Comparison of ENCODE assay signal across 19 mouse cellular contexts in genomic region chr5:120020748-120021147, GRCm38 (mm10).
"Had no signal": no experiment of that assay in that cellular context is flagged by ENCODE, and none has a peak within 500 bp of the region (broad histone marks: within the 10 kb centered on the region; RNA-seq: fewer than 3 reads in every experiment).

No protein-coding gene starts in this region.

- H3K27me3 ChIP-seq: midbrain, embryonic 12.5 days; neural tube, embryonic 13.5 days; neural tube, embryonic 15.5 days had no signal

- H3K27ac ChIP-seq: midbrain, embryonic 10.5 days; midbrain, embryonic 12.5 days; neural tube, embryonic 13.5 days; neural tube, embryonic 15.5 days had no signal

- ATAC-seq: midbrain, embryonic 16.5 days had no signal

- H3K9ac ChIP-seq: lung, embryonic 14.5 days; midbrain, embryonic 12.5 days; neural tube, embryonic 13.5 days; neural tube, embryonic 15.5 days had no signal

- H3K9me3 ChIP-seq: midbrain, embryonic 10.5 days; midbrain, embryonic 12.5 days; neural tube, embryonic 13.5 days; neural tube, embryonic 15.5 days had no signal

- H3K4me3 ChIP-seq: midbrain, embryonic 10.5 days; midbrain, embryonic 12.5 days; myocyte; neural tube, embryonic 13.5 days; neural tube, embryonic 15.5 days had no signal

- H3K36me3 ChIP-seq: midbrain, embryonic 10.5 days; midbrain, embryonic 12.5 days; neural tube, embryonic 13.5 days; neural tube, embryonic 15.5 days had no signal

- DNase-seq: lung, adult 18-20 months; lung, embryonic 14.5 days; lung, postnatal 10 days; lung, postnatal 4 days; midbrain, embryonic 14.5 days; retina, postnatal 1 day; right cerebral cortex, adult 18-20 months; right cerebral cortex, postnatal 25 days; right cerebral cortex, postnatal 4 days; spleen, adult 18-20 months; thymus, adult 18-20 months; thymus, postnatal 14 days; thymus, postnatal 36 days had no signal

- H3K4me2 ChIP-seq: lung, embryonic 14.5 days; midbrain, embryonic 12.5 days; neural tube, embryonic 13.5 days; neural tube, embryonic 15.5 days had no signal
